Mouse (Mus musculus) lung, adult 2 months (tissue): ENCODE results near the gene Rnf152. TPM values are rescaled to one million over a fixed set of nuclear protein-coding genes. Genes with fewer than 3 reads are reported as not detected.

ENCODE experiments used
- DNase-seq: peaks from one replicate; pipeline ENCODE4 v3.0.0; 2022
- H3K4me1 ChIP-seq: fragments of 200-500 bp; 2 replicates; pipeline ENCODE4 v1.6.1; 2011; ENCODE audit warnings: low read length; ENCODE audit not compliant: control insufficient read depth, insufficient read depth
- H3K4me3 ChIP-seq: fragments of 200-500 bp; replicated peaks from 2 replicates; pipeline ENCODE3; 2011; ENCODE audit warnings: low read depth, mild to moderate bottlenecking, control low read depth, low read length; ENCODE audit errors: extremely low read depth
- CTCF ChIP-seq: fragments of 200-500 bp; IDR thresholded peaks from 2 replicates; pipeline ENCODE4 v1.5.1; 2011; ENCODE audit warnings: mild to moderate bottlenecking, low read length, control low read depth; ENCODE audit not compliant: insufficient read depth
- POLR2A ChIP-seq: fragments of 200-500 bp; IDR thresholded peaks from 2 replicates; pipeline ENCODE4 v1.6.1; 2011; ENCODE audit warnings: low read depth, mild to moderate bottlenecking, control low read depth, low read length, borderline replicate concordance; ENCODE audit errors: extremely low read depth
- WGBS: fragments of 180-500 bp; shearing (Covaris S2); methylation state at CpG from one replicate; pipeline ENCODE4 v1.1.7; 2018; 5-methylcytosine and 5-hydroxymethylcytosine counted together
- polyA plus RNA-seq: library from polyadenylated mRNA; depleted of rRNA; stranded (reverse); fragments of >200 nt; gene quantifications from 2 replicates; pipeline ENCODE4 v1.2.3, GENCODE M21; 2012

Gene Rnf152
- polyA plus RNA-seq, 1 experiment: 0.50 TPM

DNA sequence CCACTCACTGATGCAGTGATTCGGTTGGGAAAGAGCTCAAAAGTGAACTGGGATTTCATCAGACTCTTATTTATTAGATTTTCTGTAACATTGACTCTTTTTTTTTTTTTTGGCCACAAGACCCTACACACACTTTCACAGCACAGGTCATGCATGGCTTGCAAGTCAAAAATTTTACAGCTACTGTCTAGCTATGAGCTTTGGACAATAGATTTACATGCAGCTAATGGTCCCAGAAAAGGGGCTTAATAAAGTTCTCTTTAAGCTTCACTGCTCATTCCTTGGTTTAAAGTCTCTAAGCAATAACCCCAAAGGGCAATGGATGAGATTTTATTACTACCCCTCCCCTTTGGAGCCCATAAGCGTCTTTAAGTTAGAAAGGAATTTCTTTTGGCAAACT is 76.3 kb downstream of the Rnf152 start:
- Histone ChIP-seq H3K4me3 (no peak overlapping the region), H3K4me1 (no peaks in the 10 kb centered on the region; the same call in none of the 2 replicates)
- 78% methylated on average over 2 of the region's 2 CpGs for WGBS
- TF ChIP-seq POLR2A (no peak), CTCF (no peak)
- no peak for DNase-seq

DNA sequence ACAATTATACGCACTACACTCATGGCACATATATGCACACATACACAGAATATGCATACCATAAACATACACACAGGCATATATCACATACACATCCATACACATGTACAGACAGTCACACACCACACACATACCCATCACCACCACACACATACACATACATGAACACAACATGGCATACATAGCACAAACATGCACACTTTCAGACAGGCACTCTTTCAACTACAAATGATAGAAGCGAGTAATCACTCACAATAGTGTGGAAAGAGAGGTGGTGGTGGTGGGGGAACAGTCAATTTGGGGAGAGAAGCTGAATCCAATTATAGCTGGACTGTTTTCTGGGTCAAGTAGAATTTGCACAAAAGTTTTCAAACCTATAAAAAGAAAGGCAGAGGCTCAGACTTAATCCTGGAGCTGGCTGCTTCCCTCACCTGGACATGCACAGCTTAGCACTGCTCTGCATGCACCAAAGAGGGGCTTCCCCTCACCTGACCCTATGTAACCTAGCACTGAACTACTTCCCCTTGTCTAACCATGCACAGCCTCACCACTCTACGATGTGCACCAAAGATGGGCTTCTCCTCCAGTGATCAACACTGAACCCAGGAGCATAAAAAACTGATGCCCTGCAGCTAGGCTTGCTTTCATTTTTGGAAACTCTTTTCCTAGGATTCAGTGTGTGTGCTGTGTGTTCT is 81.9 kb downstream of the Rnf152 start:
- no peak for DNase-seq
- no peak overlapping the region for H3K4me3 ChIP-seq
- TF ChIP-seq POLR2A (no peak), CTCF (no peak)
- no peaks in the 10 kb centered on the region; the same call in 1 of the 2 replicates for H3K4me1 ChIP-seq
- 89% methylated on average over 3 of the region's 3 CpGs for WGBS

DNA sequence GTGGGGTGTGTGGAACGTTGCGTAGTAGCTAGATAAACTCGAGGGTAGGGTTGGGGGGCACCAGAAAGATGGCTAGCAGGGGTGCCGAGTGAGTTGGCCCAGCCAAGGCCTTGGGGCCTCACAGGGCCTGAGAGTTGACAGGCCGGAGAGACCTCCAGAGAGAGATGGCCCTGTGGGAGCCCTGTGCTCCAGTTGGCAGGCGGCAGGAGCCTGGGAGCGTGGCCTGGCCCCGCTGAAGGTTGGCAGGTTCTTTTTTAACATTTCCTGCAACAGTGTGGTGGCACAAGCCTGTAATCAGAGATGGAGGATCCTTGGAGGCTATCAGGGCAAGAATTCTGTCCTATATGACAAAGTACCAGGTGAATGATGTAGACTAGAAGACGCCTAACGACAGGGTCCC is 85.4 kb downstream of the Rnf152 start:
- DNase-seq: no peak
- WGBS: 89% methylated on average over 10 of the region's 10 CpGs
- TF ChIP-seq CTCF (no peak), POLR2A (no peak)
- H3K4me1 ChIP-seq: no peaks in the 10 kb centered on the region; the same call in 1 of the 2 replicates
- H3K4me3 ChIP-seq: no peak overlapping the region

DNA sequence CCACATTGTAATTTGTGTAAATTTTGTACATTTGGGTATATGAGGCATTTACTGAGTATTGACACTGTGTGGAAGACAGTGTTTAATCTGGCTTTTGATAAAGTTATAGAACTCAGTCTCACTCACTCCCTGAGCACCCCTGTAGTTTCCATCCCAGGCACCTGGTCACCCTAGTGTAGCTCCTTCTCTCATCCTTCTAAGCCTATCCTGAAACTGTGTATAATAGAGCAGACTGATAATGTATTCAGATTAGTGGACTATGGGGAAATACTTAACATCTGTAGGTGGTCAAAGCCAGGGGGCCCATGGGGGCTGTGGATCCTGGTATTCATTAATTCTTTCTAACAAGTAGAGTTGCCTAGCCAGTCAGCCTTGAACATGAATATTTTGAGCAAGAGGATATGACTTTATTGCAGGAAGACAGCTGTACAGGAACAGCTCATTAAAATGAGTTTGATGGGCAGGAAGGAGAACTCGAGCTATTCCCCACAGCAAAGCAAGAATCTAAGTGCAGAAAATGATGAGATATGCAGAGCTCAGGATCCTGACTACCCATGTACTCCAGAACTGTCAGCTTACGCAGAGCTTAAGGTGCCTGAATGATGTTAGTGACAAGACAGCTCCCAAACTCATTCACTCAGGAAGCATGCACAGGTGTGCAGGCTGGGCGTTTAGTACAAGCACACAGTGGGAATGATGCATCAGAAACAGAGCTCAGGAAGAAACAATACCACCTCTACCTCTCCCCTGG is 93.1 kb downstream of the Rnf152 start:
- WGBS: 68% methylated on average over 3 of the region's 3 CpGs
- no peak for TF ChIP-seq CTCF
- no peak for TF ChIP-seq POLR2A
- DNase-seq: no peak
- H3K4me3 ChIP-seq: no peak overlapping the region
- no peaks in the 10 kb centered on the region for H3K4me1 ChIP-seq

GRCm38 (mm10) chr1:105260200-105260599 is 96.3 kb downstream of the Rnf152 start:
- DNase-seq: no peak
- no peaks in the 10 kb centered on the region for H3K4me1 ChIP-seq
- H3K4me3 ChIP-seq: no peak overlapping the region
- 84% methylated on average over 5 of the region's 5 CpGs for WGBS
- TF ChIP-seq POLR2A (no peak), CTCF (no peak)

DNA sequence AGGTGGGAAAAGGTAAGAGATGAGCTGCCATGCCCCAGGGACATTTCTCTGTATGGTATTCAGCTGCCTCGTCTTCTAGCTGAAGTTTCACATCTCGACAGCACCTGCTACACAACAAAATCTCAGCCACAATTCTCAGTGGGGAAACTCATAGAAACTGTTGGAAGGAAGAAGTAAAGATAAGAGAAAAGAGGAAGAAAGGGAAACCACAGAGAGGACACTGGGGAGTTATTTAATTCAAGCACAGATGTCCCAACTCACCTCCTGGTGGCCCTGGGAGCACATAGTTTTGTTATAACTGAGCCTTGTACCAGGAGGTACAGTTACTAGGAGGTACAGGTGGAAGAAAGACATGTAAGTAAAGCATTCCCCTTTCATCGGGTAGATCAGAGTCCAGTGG is 99.3 kb downstream of the Rnf152 start:
- Histone ChIP-seq H3K4me3 (no peak overlapping the region), H3K4me1 (no peaks in the 10 kb centered on the region)
- no peak for TF ChIP-seq POLR2A
- TF ChIP-seq CTCF: no peak
- WGBS: 84% methylated on average over 3 of the region's 3 CpGs
- no peak for DNase-seq

DNA sequence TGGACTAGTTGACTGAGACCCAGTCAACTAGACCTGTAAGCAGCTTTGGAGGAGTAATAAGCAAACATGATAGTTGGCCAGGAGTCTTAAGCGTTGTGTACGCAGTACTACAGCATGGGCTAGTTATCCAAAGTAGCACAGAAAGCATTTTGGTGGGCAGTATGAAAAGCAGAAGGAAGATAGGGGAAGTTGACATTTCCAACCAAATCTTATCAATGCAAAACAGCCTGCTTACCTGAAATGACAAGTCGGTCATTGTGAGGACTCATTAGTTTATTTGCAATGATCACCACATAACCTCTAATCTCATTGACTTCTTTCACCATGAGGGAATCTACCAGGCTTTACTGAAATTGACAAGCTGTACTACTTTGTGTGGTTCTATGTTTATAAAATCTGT is 107.3 kb downstream of the Rnf152 start:
- DNase-seq: no peak
- no peak for TF ChIP-seq POLR2A
- no peak for TF ChIP-seq CTCF
- WGBS: 85% methylated on average over 3 of the region's 3 CpGs

GRCm38 (mm10) chr1:105246651-105247050 is 109.9 kb downstream of the Rnf152 start:
- H3K4me1 ChIP-seq: no peaks in the 10 kb centered on the region
- no peak overlapping the region for H3K4me3 ChIP-seq
- no peak for DNase-seq
- 67% methylated on average over 2 of the region's 2 CpGs for WGBS
- TF ChIP-seq POLR2A (no peak), CTCF (no peak)

More for the DNA sequence above, 107.3 kb downstream of the Rnf152 start:
- H3K4me1 ChIP-seq: no peaks in the 10 kb centered on the region
- H3K4me3 ChIP-seq: no peak overlapping the region

GRCm38 (mm10) chr1:105246075-105246574 is 110.4 kb downstream of the Rnf152 start:
- no peak overlapping the region for H3K4me3 ChIP-seq
- WGBS: 75% methylated on average over 3 of the region's 3 CpGs
- H3K4me1 ChIP-seq: no peaks in the 10 kb centered on the region
- TF ChIP-seq CTCF: no peak
- TF ChIP-seq POLR2A: no peak
- DNase-seq: no peak

- no peak for TF ChIP-seq CTCF
- no peak for TF ChIP-seq POLR2A
- no peak overlapping the region for H3K4me3 ChIP-seq
- DNase-seq: no peak
- WGBS: 34% methylated on average over 6 of the region's 6 CpGs
- no peaks in the 10 kb centered on the region for H3K4me1 ChIP-seq
These were observed 113.0 kb downstream of the Rnf152 start for GRCm38 (mm10) chr1:105243359-105244142.

GRCm38 (mm10) chr1:105240185-105240584 is 116.3 kb downstream of the Rnf152 start:
- Histone ChIP-seq H3K4me1 (no peaks in the 10 kb centered on the region), H3K4me3 (no peak overlapping the region)
- DNase-seq: no peak
- TF ChIP-seq CTCF: no peak
- TF ChIP-seq POLR2A: no peak
